Mouse (Mus musculus): ENCODE results near the gene Ntng1.

Gene Ntng1

GRCm38 (mm10) chr3:110143206-110144061, at the start of gene Ntng1:
Ntng1 (minus strand) TSS chr3:110144011.
- DNase-seq (ENCODE audit: low spot score): no peak

GRCm38 (mm10) chr3:110187401-110187948, 43.7 kb upstream of the Ntng1 start:
- no peak for DNase-seq (ENCODE audit: low spot score)

- DNase-seq (ENCODE audit: low spot score): no peak
These were observed 5.3 kb upstream of the Ntng1 start for GRCm38 (mm10) chr3:110149089-110149488.

GRCm38 (mm10) chr3:110144301-110145055, 667 bp upstream of the Ntng1 start:
- no peak for DNase-seq (ENCODE audit: low spot score)

GRCm38 (mm10) chr3:110142314-110143205, 1.3 kb downstream of the Ntng1 start:
- DNase-seq (ENCODE audit: low spot score): no peak

GRCm38 (mm10) chr3:110141351-110142302, 2.2 kb downstream of the Ntng1 start:
- DNase-seq (ENCODE audit: low spot score): peak; percentile 17

- no peak for DNase-seq (ENCODE audit: low spot score)
These were observed 7.7 kb downstream of the Ntng1 start for GRCm38 (mm10) chr3:110136115-110136514.

- DNase-seq (ENCODE audit: low spot score): no peak
These were observed 10.7 kb downstream of the Ntng1 start for GRCm38 (mm10) chr3:110133150-110133549.

- no peak for DNase-seq (ENCODE audit: low spot score)
These were observed 11.5 kb downstream of the Ntng1 start for GRCm38 (mm10) chr3:110132289-110132688.

- no peak for DNase-seq (ENCODE audit: low spot score)
These were observed 12.5 kb downstream of the Ntng1 start for GRCm38 (mm10) chr3:110131043-110131891.

- DNase-seq (ENCODE audit: low spot score): no peak
These were observed 14.2 kb downstream of the Ntng1 start for GRCm38 (mm10) chr3:110129607-110130006.

- DNase-seq (ENCODE audit: low spot score): no peak
These were observed 37.8 kb downstream of the Ntng1 start for GRCm38 (mm10) chr3:110105982-110106381.

GRCm38 (mm10) chr3:110094407-110094806, 49.4 kb downstream of the Ntng1 start:
- DNase-seq (ENCODE audit: low spot score): no peak

- no peak for DNase-seq (ENCODE audit: low spot score)
These were observed 49.8 kb downstream of the Ntng1 start for GRCm38 (mm10) chr3:110094003-110094402.

- no peak for DNase-seq (ENCODE audit: low spot score)
These were observed 51.3 kb downstream of the Ntng1 start for GRCm38 (mm10) chr3:110092521-110092920.

- DNase-seq (ENCODE audit: low spot score): no peak
These were observed 56.6 kb downstream of the Ntng1 start for GRCm38 (mm10) chr3:110087189-110087588.

- no peak for DNase-seq (ENCODE audit: low spot score)
These were observed 58.5 kb downstream of the Ntng1 start for GRCm38 (mm10) chr3:110085336-110085735.

- no peak for DNase-seq (ENCODE audit: low spot score)
These were observed 79.0 kb downstream of the Ntng1 start for GRCm38 (mm10) chr3:110064709-110065256.

- DNase-seq (ENCODE audit: low spot score): no peak
These were observed 87.9 kb downstream of the Ntng1 start for GRCm38 (mm10) chr3:110055915-110056314.

Measured in lung, postnatal 25 days (tissue).